Mouse (Mus musculus) hindbrain, postnatal 0 days (tissue): ENCODE measurements around the gene Camk1g. TPM values are rescaled to one million over a fixed set of nuclear protein-coding genes. Genes with fewer than 3 reads are reported as not detected.
A peak's percentile ranks its signal among the peaks of the same experiment; 100 is the strongest.

Source experiments
- ATAC-seq: fragments of 200-750 bp; cut with Nextera tagmentation; 2 replicates; pipeline ENCODE4 v1.8.0; 2017; ENCODE audit warnings: mild to moderate bottlenecking, moderate TSS enrichment, moderate library complexity
- DNase-seq: peaks from one replicate; pipeline ENCODE4 v3.0.0-alpha.2; 2015; ENCODE audit warnings: low spot score
- H3K27ac ChIP-seq: fragments of 300-500 bp; sonication (generic); 2 replicates; pipeline ENCODE4 v1.5.1; 2014; ENCODE audit warnings: mild to moderate bottlenecking
- H3K27me3 ChIP-seq: fragments of 300-500 bp; sonication (generic); 2 replicates; pipeline ENCODE4 v1.6.1; 2014; ENCODE audit warnings: low read length, mixed read lengths; ENCODE audit not compliant: insufficient read depth
- H3K36me3 ChIP-seq: fragments of 300-500 bp; sonication (generic); 2 replicates; pipeline ENCODE4 v1.6.1; 2014; ENCODE audit warnings: low read length, mixed read lengths; ENCODE audit not compliant: insufficient read depth
- H3K4me1 ChIP-seq: fragments of 300-500 bp; sonication (generic); 2 replicates; pipeline ENCODE4 v1.6.1; 2014; ENCODE audit warnings: antibody characterized with exemption, low read length, mixed read lengths; ENCODE audit not compliant: insufficient read depth
- H3K4me2 ChIP-seq: fragments of 300-500 bp; sonication (generic); 2 replicates; pipeline ENCODE4 v1.6.1; 2014; ENCODE audit warnings: low read depth, mild to moderate bottlenecking, low read length, moderate library complexity, mixed read lengths
- H3K4me3 ChIP-seq: fragments of 300-500 bp; sonication (generic); 2 replicates; pipeline ENCODE4 v1.5.1; 2014; ENCODE audit warnings: low read length
- H3K9ac ChIP-seq: fragments of 300-500 bp; sonication (generic); replicated peaks from 2 replicates; pipeline ENCODE4 v1.6.1; 2014; ENCODE audit warnings: mild to moderate bottlenecking, low read length, moderate library complexity, mixed read lengths
- H3K9me3 ChIP-seq: fragments of 300-500 bp; sonication (generic); 2 replicates; pipeline ENCODE4 v1.6.1; 2016; ENCODE audit warnings: low read length, mixed read lengths
- CTCF ChIP-seq: IDR thresholded peaks from 2 replicates; pipeline ENCODE4 v1.5.1; 2016; ENCODE audit warnings: antibody characterized with exemption, control low read depth, low read depth
- WGBS: fragments of 180-500 bp; shearing (Covaris S2); extraction: QIAGEN DNeasy Blood & Tissue Kit; methylation state at CpG from one replicate; pipeline ENCODE4 v1.1.7; 2014; 5-methylcytosine and 5-hydroxymethylcytosine counted together
- polyA plus RNA-seq: library from polyadenylated mRNA; unstranded; fragments of >200 nt; fragmentation: Nextera tagmentation; extraction: Ambion mirVana; gene quantifications from 2 replicates; pipeline ENCODE4 v1.2.1, GENCODE M21; 2015
- total RNA-seq: library from RNA; depleted of rRNA; stranded (reverse); fragments of >200 nt; gene quantifications from 2 replicates; pipeline ENCODE4 v1.2.3, GENCODE M21; 2014

Camk1g gene
- total and polyA plus RNA-seq, 2 experiments from 2014 or later = 32.9 to 35.1 TPM

GRCm38 (mm10) chr1:193401695-193402094, 31.6 kb upstream of the Camk1g start:
- 70% methylated on average over 9 of the region's 9 CpGs for WGBS
- no peak overlapping the region for H3K9ac ChIP-seq
- no peak overlapping the region for H3K27ac ChIP-seq
- no peak overlapping the region for H3K4me3 ChIP-seq
- DNase-seq (peak; percentile 67), ATAC-seq (no peak)
- no peak overlapping the region for H3K4me2 ChIP-seq
- TF ChIP-seq CTCF = peak; percentile 64
- H3K4me1 ChIP-seq = peaks cover 6% of the 10 kb centered on the region; the same call in 1 of the 2 replicates
- H3K27me3 ChIP-seq = no peaks in the 10 kb centered on the region
- H3K36me3 ChIP-seq = no peaks in the 10 kb centered on the region
- H3K9me3 ChIP-seq = no peaks in the 10 kb centered on the region

- Histone ChIP-seq H3K27ac (no peak overlapping the region), H3K27me3 (no peaks in the 10 kb centered on the region), H3K9ac (no peak overlapping the region), H3K36me3 (no peaks in the 10 kb centered on the region), H3K4me3 (no peak overlapping the region), H3K9me3 (no peaks in the 10 kb centered on the region), H3K4me1 (peaks cover 6% of the 10 kb centered on the region; the same call in 1 of the 2 replicates), H3K4me2 (no peak overlapping the region)
- WGBS = 87% methylated on average over 1 of the region's 1 CpGs
- no peak for TF ChIP-seq CTCF
- ATAC-seq = no peak
- no peak for DNase-seq
Observed at GRCm38 (mm10) chr1:193400348-193400747, 30.2 kb upstream of the Camk1g start.

- Histone ChIP-seq H3K4me1 (peaks cover 6% of the 10 kb centered on the region; the same call in 1 of the 2 replicates), H3K27me3 (no peaks in the 10 kb centered on the region), H3K27ac (no peak overlapping the region), H3K9me3 (no peaks in the 10 kb centered on the region), H3K4me2 (no peak overlapping the region), H3K9ac (no peak overlapping the region), H3K36me3 (no peaks in the 10 kb centered on the region), H3K4me3 (no peak overlapping the region)
- TF ChIP-seq CTCF = no peak
- no peak for ATAC-seq
- WGBS = 73% methylated on average over 2 of the region's 2 CpGs
- DNase-seq = no peak
Observed at GRCm38 (mm10) chr1:193398728-193399437, 28.8 kb upstream of the Camk1g start.

- ATAC-seq (0 out of 2 replicates have a peak, but pooled peaks have one; percentile 59), DNase-seq (no peak)
- Histone ChIP-seq H3K9me3 (no peaks in the 10 kb centered on the region), H3K36me3 (no peaks in the 10 kb centered on the region), H3K9ac (no peak overlapping the region), H3K27me3 (no peaks in the 10 kb centered on the region), H3K4me3 (no peak overlapping the region), H3K4me2 (no peak overlapping the region), H3K27ac (no peak overlapping the region), H3K4me1 (peaks cover under 1% of the 10 kb centered on the region; the same call in 1 of the 2 replicates)
- TF ChIP-seq CTCF = no peak
Observed at GRCm38 (mm10) chr1:193397109-193397508, 27.0 kb upstream of the Camk1g start.

- Histone ChIP-seq H3K4me1 (0 out of 2 replicates have a peak, but pooled peaks cover 7% of the 10 kb centered on the region), H3K9ac (no peak overlapping the region), H3K27ac (no peak overlapping the region), H3K4me3 (no peak overlapping the region), H3K4me2 (no peak overlapping the region), H3K36me3 (no peaks in the 10 kb centered on the region), H3K9me3 (no peaks in the 10 kb centered on the region), H3K27me3 (no peaks in the 10 kb centered on the region)
- ATAC-seq (no peak), DNase-seq (no peak)
- peak; percentile 47 for TF ChIP-seq CTCF
- WGBS = 77% methylated on average over 3 of the region's 3 CpGs
Observed at GRCm38 (mm10) chr1:193392266-193392665, 22.2 kb upstream of the Camk1g start.

- Histone ChIP-seq H3K27me3 (no peaks in the 10 kb centered on the region), H3K4me3 (no peak overlapping the region), H3K27ac (no peak overlapping the region), H3K4me1 (peaks cover 11% of the 10 kb centered on the region; the same call in 1 of the 2 replicates), H3K9me3 (no peaks in the 10 kb centered on the region), H3K36me3 (no peaks in the 10 kb centered on the region), H3K9ac (no peak overlapping the region), H3K4me2 (no peak overlapping the region)
- ATAC-seq (no peak), DNase-seq (no peak)
- no peak for TF ChIP-seq CTCF
- WGBS = 25% methylated on average over 12 of the region's 12 CpGs
Observed at GRCm38 (mm10) chr1:193390004-193390403, 19.9 kb upstream of the Camk1g start.

- Histone ChIP-seq H3K4me1 (peaks cover 11% of the 10 kb centered on the region; the same call in 1 of the 2 replicates), H3K36me3 (no peaks in the 10 kb centered on the region), H3K9ac (no peak overlapping the region), H3K4me2 (no peak overlapping the region), H3K9me3 (no peaks in the 10 kb centered on the region), H3K27me3 (no peaks in the 10 kb centered on the region), H3K27ac (no peak overlapping the region), H3K4me3 (no peak overlapping the region)
- DNase-seq (peak; percentile 76), ATAC-seq (peak; percentile 61)
- 6% methylated on average over 3 of the region's 3 CpGs for WGBS
- no peak for TF ChIP-seq CTCF
Observed at GRCm38 (mm10) chr1:193389505-193389904, 19.4 kb upstream of the Camk1g start.
